Mouse (Mus musculus): ENCODE results near the gene Gm20870. TPM values are rescaled to one million over a fixed set of nuclear protein-coding genes. Genes with fewer than 3 reads are reported as not detected.
"Not testable (repeated sequence)": the region's sequence is repeated elsewhere in the genome, so short reads cannot be mapped to it uniquely, and the experiment has no call there.

Gene Gm20870
- polyA plus RNA-seq (2012; rRNA removed) = not detected in 2 replicates

DNA sequence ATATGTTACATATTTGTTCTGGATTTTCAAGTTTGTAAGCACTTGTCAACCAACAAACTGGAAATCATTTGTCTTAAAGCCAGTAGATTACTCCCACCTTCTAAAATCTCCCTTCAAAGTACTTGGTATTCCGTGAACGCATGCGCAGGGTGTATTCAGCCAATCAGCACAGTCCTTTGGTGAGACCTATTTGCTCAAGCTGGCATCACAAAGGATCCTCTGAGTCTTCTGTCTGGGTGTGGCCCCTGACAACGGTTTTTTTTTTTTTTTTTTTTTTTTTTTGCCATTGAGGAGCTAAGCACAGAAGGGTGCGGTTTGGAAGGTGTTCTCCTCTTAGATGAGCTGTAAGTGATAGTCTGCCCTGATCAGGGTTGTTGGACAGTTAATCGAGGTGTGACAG lies at the start of gene Gm20870:
Gene Gm20870 (plus strand): TSS at position 301 of the 400 bp plus-strand sequence.
- not testable (repeated sequence) for H3K27me3 ChIP-seq (ENCODE audit: control insufficient read depth, insufficient read depth, low read length); H3K4me3 ChIP-seq (ENCODE audit: extremely low read depth, insufficient read depth, insufficient read length); H3K4me1 ChIP-seq (ENCODE audit: control insufficient read depth, insufficient read depth, insufficient read length); H3K36me3 ChIP-seq (ENCODE audit: control insufficient read depth, insufficient read depth, low read length); DNase-seq (ENCODE audit: low read depth in 1 of 2, low spot score in 2 of 2); H3K27ac ChIP-seq (ENCODE audit: insufficient read depth, low read length)
- no CpG with 5 or more reads among the region's 6 CpGs for WGBS

Other genes starting within 250 kb of the Gm20870 start
- gene Gm20869, start 222.6 kb upstream of the Gm20870 start, polyA plus RNA-seq (2012; rRNA removed) = not detected in 2 replicates